Mouse (Mus musculus) neutrophil, adult 5-6 weeks (primary cell): ENCODE data around the gene Rapgef2. TPM values are rescaled to one million over a fixed set of nuclear protein-coding genes. Genes with fewer than 3 reads are reported as not detected.
"Not testable (repeated sequence)": the region's sequence is repeated elsewhere in the genome, so short reads cannot be mapped to it uniquely, and the experiment has no call there.

ENCODE experiments used
- ATAC-seq: fragments of 151-379, 151-347 bp; 2 replicates; pipeline ENCODE4 v1.8.0; 2017; ENCODE audit warnings: mild to moderate bottlenecking, moderate TSS enrichment; ENCODE audit not compliant: insufficient number of reproducible peaks, poor library complexity, low FRiP score, severe bottlenecking; ENCODE audit errors: extremely low read depth
- total RNA-seq: library from RNA; stranded (forward); fragments of 200-1000 nt; gene quantifications from 2 replicates; pipeline ENCODE4 v1.2.3, GENCODE M21; 2017

Rapgef2 gene
- total RNA-seq, 1 experiment from 2014 or later: 28.7 TPM

GRCm38 (mm10) chr3:79073541-79074244, 212.6 kb downstream of the Rapgef2 start:
- no peak for ATAC-seq

- ATAC-seq: no peak
Observed at GRCm38 (mm10) chr3:79071561-79071960, 214.8 kb downstream of the Rapgef2 start.

GRCm38 (mm10) chr3:79069891-79070290, 216.4 kb downstream of the Rapgef2 start:
- ATAC-seq: no peak

GRCm38 (mm10) chr3:79068976-79069375, 217.3 kb downstream of the Rapgef2 start:
- ATAC-seq: no peak

- no peak for ATAC-seq
Observed at GRCm38 (mm10) chr3:79066455-79067055, 219.8 kb downstream of the Rapgef2 start.

GRCm38 (mm10) chr3:79064096-79064495, 222.2 kb downstream of the Rapgef2 start:
- ATAC-seq: no peak

- no peak for ATAC-seq
Observed at GRCm38 (mm10) chr3:79061426-79061825, 224.9 kb downstream of the Rapgef2 start.

- ATAC-seq: not testable (repeated sequence)
Observed at GRCm38 (mm10) chr3:79058491-79058890, 227.8 kb downstream of the Rapgef2 start.

- ATAC-seq: no peak
Observed at GRCm38 (mm10) chr3:79045251-79045650, 241.1 kb downstream of the Rapgef2 start.

- ATAC-seq: no peak
Observed at GRCm38 (mm10) chr3:79042973-79043372, 243.3 kb downstream of the Rapgef2 start.

GRCm38 (mm10) chr3:79039666-79040450, 246.5 kb downstream of the Rapgef2 start:
- ATAC-seq: no peak

GRCm38 (mm10) chr3:79039008-79039407, 247.3 kb downstream of the Rapgef2 start:
- ATAC-seq: no peak

GRCm38 (mm10) chr3:79034457-79034856, 251.9 kb downstream of the Rapgef2 start:
- ATAC-seq: no peak

- no peak for ATAC-seq
Observed at GRCm38 (mm10) chr3:79030855-79031254, 255.5 kb downstream of the Rapgef2 start.

- no peak for ATAC-seq
Observed at GRCm38 (mm10) chr3:79028153-79028878, 258.0 kb downstream of the Rapgef2 start.

GRCm38 (mm10) chr3:79025983-79026382, 260.3 kb downstream of the Rapgef2 start:
- ATAC-seq: no peak

GRCm38 (mm10) chr3:79023735-79024328, 262.5 kb downstream of the Rapgef2 start:
- ATAC-seq: no peak

- no peak for ATAC-seq
Observed at GRCm38 (mm10) chr3:79022690-79023089, 263.6 kb downstream of the Rapgef2 start.

GRCm38 (mm10) chr3:79017440-79017839, 268.9 kb downstream of the Rapgef2 start:
- ATAC-seq: no peak
